Mouse (Mus musculus): ENCODE data around the gene Ubxn6. TPM values are rescaled to one million over a fixed set of nuclear protein-coding genes. Genes with fewer than 3 reads are reported as not detected.

The Ubxn6 gene
- total and polyA plus RNA-seq, 3 experiments: 28.2 to 42.2 TPM; not detected in 1

GRCm38 (mm10) chr17:56022131-56022988 lies 52.5 kb downstream of the Ubxn6 start:
- H3K4me1 ChIP-seq (ENCODE audit: control insufficient read depth in 1 of 2, insufficient read depth in 2 of 2, low read length in 2 of 2): no peaks in the 10 kb centered on the region
- H3K27me3 ChIP-seq (ENCODE audit: control insufficient read depth in 1 of 2, insufficient read depth in 2 of 2, low read length in 2 of 2): no peaks in the 10 kb centered on the region
- H3K9ac ChIP-seq (ENCODE audit: control insufficient read depth, low read depth, low read length, poor library complexity, severe bottlenecking): no peak overlapping the region
- peaks cover 13% of the 10 kb centered on the region for H3K79me2 ChIP-seq (ENCODE audit: control insufficient read depth, insufficient read depth, low read length, poor library complexity)
- H3K9me3 ChIP-seq (replicated peaks; ENCODE audit: insufficient read depth, low read length): no peaks in the 10 kb centered on the region
- no peak overlapping the region for H3K27ac ChIP-seq (ENCODE audit: control insufficient read depth, low read depth, low read length)
- H3K4me3 ChIP-seq (ENCODE audit: control insufficient read depth in 1 of 2, insufficient read depth in 1 of 2, low read depth in 2 of 2, low read length in 2 of 2): no peak overlapping the region
- peaks cover 0 to 3% of the 10 kb centered on the region in 2 experiments; a peak in 1 of 4 replicates for H3K36me3 ChIP-seq (ENCODE audit: control insufficient read depth in 1 of 2, insufficient read depth in 2 of 2, low read length in 2 of 2)
- no peak for DNase-seq (ENCODE audit: low read depth, low spot score)
- TF ChIP-seq ZC3H11A (IDR thresholded peaks at IDR 0.05; ENCODE audit: low read depth, low read length): no peak

- Histone ChIP-seq H3K9ac (ENCODE audit: control insufficient read depth, low read depth, low read length, poor library complexity, severe bottlenecking) (no peak overlapping the region), H3K27me3 (ENCODE audit: control insufficient read depth in 1 of 2, insufficient read depth in 2 of 2, low read length in 2 of 2) (no peaks in the 10 kb centered on the region), H3K79me2 (ENCODE audit: control insufficient read depth, insufficient read depth, low read length, poor library complexity) (peaks cover 5% of the 10 kb centered on the region), H3K36me3 (ENCODE audit: control insufficient read depth in 1 of 2, insufficient read depth in 2 of 2, low read length in 2 of 2) (peaks cover 0 to 3% of the 10 kb centered on the region in 2 experiments; a peak in 2 of 4 replicates), H3K9me3 (replicated peaks; ENCODE audit: insufficient read depth, low read length) (no peaks in the 10 kb centered on the region), H3K27ac (ENCODE audit: control insufficient read depth, low read depth, low read length) (no peak overlapping the region), H3K4me3 (ENCODE audit: control insufficient read depth in 1 of 2, insufficient read depth in 1 of 2, low read depth in 2 of 2, low read length in 2 of 2) (no peak overlapping the region), H3K4me1 (ENCODE audit: control insufficient read depth in 1 of 2, insufficient read depth in 2 of 2, low read length in 2 of 2) (no peaks in the 10 kb centered on the region)
- TF ChIP-seq RCOR1 (IDR thresholded peaks at IDR 0.05; ENCODE audit: low read depth, low read length): no peak
- TF ChIP-seq ELF1 (IDR thresholded peaks at IDR 0.05; ENCODE audit: low read depth, low read length): no peak
- no peak for TF ChIP-seq UBTF (IDR thresholded peaks at IDR 0.05; ENCODE audit: borderline replicate concordance, insufficient read depth, low read depth, low read length)
- TF ChIP-seq GATA1 (IDR thresholded peaks at IDR 0.05; ENCODE audit: low read depth, low read length): no peak
- no peak for TF ChIP-seq MYC (IDR thresholded peaks at IDR 0.05; ENCODE audit: low read depth, low read length)
- no peak for TF ChIP-seq ETS1 (IDR thresholded peaks at IDR 0.05; ENCODE audit: low read depth, low read length)
- TF ChIP-seq ZKSCAN1 (IDR thresholded peaks at IDR 0.05; ENCODE audit: low read depth, low read length): no peak
- TF ChIP-seq MAX (IDR thresholded peaks at IDR 0.05; ENCODE audit: low read length): no peak
- TF ChIP-seq E2F4 (IDR thresholded peaks at IDR 0.05; ENCODE audit: borderline replicate concordance, low read depth, low read length): no peak
- no peak for TF ChIP-seq USF1 (IDR thresholded peaks at IDR 0.05; ENCODE audit: low read depth, low read length)
- TF ChIP-seq NRF1 (IDR thresholded peaks at IDR 0.05; ENCODE audit: insufficient read depth, low read depth, low read length, poor library complexity, severe bottlenecking): no peak
- TF ChIP-seq MXI1 (IDR thresholded peaks at IDR 0.05; ENCODE audit: low read depth, low read length): no peak
- no peak for TF ChIP-seq TCF12 (IDR thresholded peaks at IDR 0.05; ENCODE audit: low read depth, low read length)
- no peak for TF ChIP-seq CHD2 (IDR thresholded peaks at IDR 0.05; ENCODE audit: low read length)
- TF ChIP-seq MEF2A (IDR thresholded peaks at IDR 0.05; ENCODE audit: extremely low read depth, insufficient replicate concordance, low read depth, low read length, poor library complexity, severe bottlenecking): no peak
- TF ChIP-seq HCFC1 (IDR thresholded peaks at IDR 0.05; ENCODE audit: low read depth, low read length): no peak
- no peak for TF ChIP-seq MAFK (IDR thresholded peaks at IDR 0.05; ENCODE audit: borderline replicate concordance, low read depth, low read length)
- TF ChIP-seq ZMIZ1 (IDR thresholded peaks at IDR 0.05; ENCODE audit: low read depth, low read length): no peak
- no peak for TF ChIP-seq CHD1 (IDR thresholded peaks at IDR 0.05; ENCODE audit: low read depth, low read length)
- TF ChIP-seq SMC3 (IDR thresholded peaks at IDR 0.05; ENCODE audit: low read depth, low read length): no peak
- DNase-seq (ENCODE audit: low read depth, low spot score): no peak
Measured at GRCm38 (mm10) chr17:56021161-56021910, 53.5 kb downstream of the Ubxn6 start.

Measured in MEL (cell line).